In the genomic region with DNA sequence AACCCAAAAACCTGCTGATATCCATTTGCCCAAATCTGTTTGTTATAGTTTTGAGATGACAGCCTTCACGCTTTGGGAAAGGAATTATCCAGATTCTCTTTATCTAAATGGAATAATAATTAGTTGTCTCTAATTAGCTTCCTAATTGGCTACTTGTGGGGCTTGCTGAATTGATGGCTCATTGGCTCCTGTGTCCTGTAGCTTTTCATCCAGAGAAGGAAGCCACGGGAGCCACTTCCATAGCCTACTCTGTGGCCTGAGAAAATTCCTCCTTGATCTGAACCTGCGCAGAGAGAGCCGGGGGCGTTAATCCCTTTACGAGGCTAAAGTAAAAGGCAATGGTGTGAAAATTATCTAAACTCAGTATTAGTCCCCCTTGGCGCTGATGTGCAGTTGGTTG, we compare ENCODE assay signal across 22 mouse cellular contexts. TPM values are rescaled to one million over a fixed set of nuclear protein-coding genes. Genes with fewer than 3 reads are reported as not detected.
DNase-seq lines count a peak whose midpoint lies in the region; ATAC-seq lines count a peak whose summit lies in the region.
"Had no signal": no experiment of that assay in that cellular context is flagged by ENCODE, and none has a peak within 500 bp of the region (broad histone marks: within the 10 kb centered on the region; RNA-seq: fewer than 3 reads in every experiment).

No protein-coding gene starts in this region.

- H3K4me2 ChIP-seq in neural tube, embryonic 14.5 days (ENCODE audit: low read depth, low read length), result no peak overlapping the region
- H3K4me2 ChIP-seq in neural tube, embryonic 15.5 days, result no peak overlapping the region
- no peak overlapping the region for H3K4me2 ChIP-seq in forebrain, embryonic 12.5 days
- no peak overlapping the region for H3K4me2 ChIP-seq in forebrain, embryonic 16.5 days (ENCODE audit: low read length)
- H3K4me2 ChIP-seq: embryonic facial prominence, embryonic 15.5 days; heart, embryonic 12.5 days; hindbrain, embryonic 15.5 days had no signal

- ATAC-seq in neural tube, embryonic 14.5 days (ENCODE audit: low read depth), result peak; percentile 49; the same call in 1 of the 2 replicates
- no peak for ATAC-seq in neural tube, embryonic 15.5 days (ENCODE audit: low FRiP score)
- ATAC-seq in forebrain, embryonic 12.5 days (ENCODE audit: low FRiP score), result peak; percentile 57; the same call in 1 of the 2 replicates
- ATAC-seq in forebrain, embryonic 16.5 days, result peak; percentile 54
- ATAC-seq in CD4-positive, CD25-positive, alpha-beta regulatory T cell, adult 4 months, result no peak

- H3K36me3 ChIP-seq in neural tube, embryonic 14.5 days (ENCODE audit: control insufficient read depth, insufficient read depth, low read length), result no peaks in the 10 kb centered on the region
- peaks cover 4% of the 10 kb centered on the region; the same call in 1 of the 2 replicates for H3K36me3 ChIP-seq in neural tube, embryonic 15.5 days
- H3K36me3 ChIP-seq in forebrain, embryonic 12.5 days (replicated peaks), result 0 out of 2 replicates have a peak, but pooled peaks cover 4% of the 10 kb centered on the region
- H3K36me3 ChIP-seq in forebrain, embryonic 16.5 days (ENCODE audit: control insufficient read depth, insufficient read depth), result no peaks in the 10 kb centered on the region
- H3K36me3 ChIP-seq: embryonic facial prominence, embryonic 15.5 days; heart, embryonic 12.5 days; hindbrain, embryonic 15.5 days had no signal

- no peak overlapping the region for H3K4me3 ChIP-seq in neural tube, embryonic 14.5 days (ENCODE audit: low read depth, low read length)
- no peak overlapping the region for H3K4me3 ChIP-seq in neural tube, embryonic 15.5 days (replicated peaks)
- H3K4me3 ChIP-seq in forebrain, embryonic 12.5 days (replicated peaks), result no peak overlapping the region
- H3K4me3 ChIP-seq in forebrain, embryonic 16.5 days (replicated peaks; ENCODE audit: low read length), result no peak overlapping the region
- H3K4me3 ChIP-seq: embryonic facial prominence, embryonic 15.5 days; erythroblast, embryonic 14.5 days; gastrocnemius, adult 2 months; heart, embryonic 12.5 days; hindbrain, embryonic 15.5 days had no signal

- H3K9ac ChIP-seq in neural tube, embryonic 14.5 days (replicated peaks; ENCODE audit: low read depth, low read length), result no peak overlapping the region
- no peak overlapping the region for H3K9ac ChIP-seq in neural tube, embryonic 15.5 days (replicated peaks)
- no peak overlapping the region for H3K9ac ChIP-seq in forebrain, embryonic 12.5 days
- no peak overlapping the region for H3K9ac ChIP-seq in forebrain, embryonic 16.5 days (replicated peaks; ENCODE audit: low read depth, low read length)
- H3K9ac ChIP-seq: embryonic facial prominence, embryonic 15.5 days; heart, embryonic 12.5 days; hindbrain, embryonic 15.5 days had no signal

- H3K4me1 ChIP-seq in neural tube, embryonic 14.5 days (ENCODE audit: control insufficient read depth, insufficient read depth, low read length), result no peaks in the 10 kb centered on the region
- peaks cover 10% of the 10 kb centered on the region; the same call in 1 of the 2 replicates for H3K4me1 ChIP-seq in neural tube, embryonic 15.5 days
- peaks cover 18% of the 10 kb centered on the region for H3K4me1 ChIP-seq in forebrain, embryonic 12.5 days
- H3K4me1 ChIP-seq in forebrain, embryonic 16.5 days (replicated peaks; ENCODE audit: control insufficient read depth, insufficient read depth, low read length), result peaks cover 18% of the 10 kb centered on the region
- H3K4me1 ChIP-seq: embryonic facial prominence, embryonic 15.5 days had no signal

- H3K27ac ChIP-seq in neural tube, embryonic 14.5 days (ENCODE audit: low read depth, low read length), result no peak overlapping the region
- H3K27ac ChIP-seq in neural tube, embryonic 15.5 days (replicated peaks), result no peak overlapping the region
- H3K27ac ChIP-seq in forebrain, embryonic 12.5 days, result peak overlapping the region; percentile 14; the same call in 1 of the 2 replicates
- H3K27ac ChIP-seq in forebrain, embryonic 16.5 days (ENCODE audit: low read length), result no peak overlapping the region
- H3K27ac ChIP-seq: embryonic facial prominence, embryonic 15.5 days; gastrocnemius, adult 2 months; hindbrain, embryonic 15.5 days had no signal

- DNase-seq in right cerebral cortex, postnatal 25 days, result no peak
- no peak for DNase-seq in lung, postnatal 14 days
- DNase-seq: adrenal gland, adult 8-10 months; adrenal gland, postnatal 36 days; cerebellum, adult 11 months; cerebellum, adult 8-10 months; cerebellum, postnatal 14 days; embryo, embryonic 11 days; gastrocnemius, adult 2 months; gastrocnemius, postnatal 25 days had no signal

- no peaks in the 10 kb centered on the region for H3K9me3 ChIP-seq in neural tube, embryonic 14.5 days (ENCODE audit: control insufficient read depth, low read length)
- no peaks in the 10 kb centered on the region for H3K9me3 ChIP-seq in neural tube, embryonic 15.5 days (replicated peaks)
- no peaks in the 10 kb centered on the region for H3K9me3 ChIP-seq in forebrain, embryonic 12.5 days
- no peaks in the 10 kb centered on the region for H3K9me3 ChIP-seq in forebrain, embryonic 16.5 days (ENCODE audit: control insufficient read depth, low read length)
- H3K9me3 ChIP-seq: embryonic facial prominence, embryonic 15.5 days; G1E; heart, embryonic 12.5 days; hindbrain, embryonic 15.5 days had no signal

- WGBS in neural tube, embryonic 14.5 days, result 57% methylated on average over 7 of the region's 7 CpGs
- 42% methylated on average over 7 of the region's 7 CpGs for WGBS in neural tube, embryonic 15.5 days
- WGBS in forebrain, embryonic 12.5 days, result 17% methylated on average over 7 of the region's 7 CpGs
- WGBS in forebrain, embryonic 16.5 days, result 13% methylated on average over 7 of the region's 7 CpGs

- no peaks in the 10 kb centered on the region for H3K27me3 ChIP-seq in neural tube, embryonic 14.5 days (ENCODE audit: control insufficient read depth, insufficient read depth, low read length)
- H3K27me3 ChIP-seq in neural tube, embryonic 15.5 days (replicated peaks), result no peaks in the 10 kb centered on the region
- peaks cover 15% of the 10 kb centered on the region for H3K27me3 ChIP-seq in forebrain, embryonic 12.5 days
- H3K27me3 ChIP-seq in forebrain, embryonic 16.5 days (replicated peaks; ENCODE audit: control insufficient read depth, insufficient read depth, low read length), result no peaks in the 10 kb centered on the region
- H3K27me3 ChIP-seq: embryonic facial prominence, embryonic 15.5 days; heart, embryonic 12.5 days; hindbrain, embryonic 15.5 days had no signal

RNA-seq across cellular contexts. Expression of a gene that starts 23.0 kb away (rescaled TPM):
- 0.09 TPM in 1 of 2 replicates, not detected in the other for polyA plus RNA-seq in neural tube, embryonic 14.5 days (2014; fragmentation: Nextera tagmentation; extraction: Ambion mirVana)
- 0.08 and 0.12 TPM in 2 replicates for polyA plus RNA-seq in neural tube, embryonic 15.5 days (2015; fragmentation: Nextera tagmentation; extraction: Ambion mirVana)
- 0.09 and 0.17 TPM in 2 replicates for polyA plus RNA-seq in forebrain, embryonic 12.5 days (2016; fragmentation: Nextera tagmentation; extraction: Ambion mirVana)
- polyA plus RNA-seq in forebrain, embryonic 16.5 days (2015; fragmentation: Nextera tagmentation; extraction: Ambion mirVana), result 0.11 and 0.28 TPM in 2 replicates
- polyA plus RNA-seq in CD4-positive, CD25-positive, alpha-beta regulatory T cell, adult 4 months (2017; shearing (Covaris generic)), result not detected
- polyA plus RNA-seq: embryonic facial prominence, embryonic 11.5 days; embryonic facial prominence, embryonic 15.5 days; erythroblast, embryonic 14.5 days; G1E; hindbrain, embryonic 11.5 days; hindbrain, embryonic 15.5 days had no signal

RNA-seq across cellular contexts. Expression of a gene that starts 24.8 kb away (rescaled TPM):
- polyA plus RNA-seq in neural tube, embryonic 14.5 days (2014; fragmentation: Nextera tagmentation; extraction: Ambion mirVana), result 181 and 199 TPM in 2 replicates
- 164 and 177 TPM in 2 replicates for polyA plus RNA-seq in neural tube, embryonic 15.5 days (2015; fragmentation: Nextera tagmentation; extraction: Ambion mirVana)
- 117 and 119 TPM in 2 replicates for polyA plus RNA-seq in forebrain, embryonic 12.5 days (2016; fragmentation: Nextera tagmentation; extraction: Ambion mirVana)
- 139 and 150 TPM in 2 replicates for polyA plus RNA-seq in forebrain, embryonic 16.5 days (2015; fragmentation: Nextera tagmentation; extraction: Ambion mirVana)
- 10 to 100 TPM; 10.1 to 16.0 TPM for polyA plus RNA-seq in CD4-positive, CD25-positive, alpha-beta regulatory T cell, adult 4 months (2017; shearing (Covaris generic))

Comparison
In these comparisons a context has a peak if more than half of its experiments do, and no peak if none do; other contexts are left out.
1. ATAC-seq: peak in neural tube, embryonic 14.5 days (single experiment), forebrain, embryonic 12.5 days (single experiment) and forebrain, embryonic 16.5 days (single experiment); none in neural tube, embryonic 15.5 days (single experiment) and CD4-positive, CD25-positive, alpha-beta regulatory T cell, adult 4 months (single experiment).